Mouse (Mus musculus) midbrain, embryonic 12.5 days (tissue): ENCODE data around the gene Ap2m1. TPM values are rescaled to one million over a fixed set of nuclear protein-coding genes. Genes with fewer than 3 reads are reported as not detected.
"Not testable (repeated sequence)": the region's sequence is repeated elsewhere in the genome, so short reads cannot be mapped to it uniquely, and the experiment has no call there.

Experiments used
- ATAC-seq: fragments of 200-750 bp; cut with Nextera tagmentation; 2 replicates; pipeline ENCODE4 v1.8.0; 2017; ENCODE audit warnings: low read depth, moderate TSS enrichment, moderate library complexity; ENCODE audit not compliant: low FRiP score
- H3K27ac ChIP-seq: fragments of 300-500 bp; sonication (generic); replicated peaks from 2 replicates; pipeline ENCODE4 v1.5.1; 2016; ENCODE audit warnings: mild to moderate bottlenecking
- H3K27me3 ChIP-seq: fragments of 300-500 bp; sonication (generic); 2 replicates; pipeline ENCODE4 v1.6.1; 2016; ENCODE audit warnings: mild to moderate bottlenecking
- H3K36me3 ChIP-seq: fragments of 300-500 bp; sonication (generic); 2 replicates; pipeline ENCODE4 v1.6.1; 2016
- H3K4me1 ChIP-seq: fragments of 300-500 bp; sonication (generic); 2 replicates; pipeline ENCODE4 v1.6.1; 2016
- H3K4me2 ChIP-seq: fragments of 300-500 bp; sonication (generic); replicated peaks from 2 replicates; pipeline ENCODE4 v1.6.1; 2016; ENCODE audit warnings: mild to moderate bottlenecking, moderate library complexity
- H3K4me3 ChIP-seq: fragments of 300-500 bp; sonication (generic); 2 replicates; pipeline ENCODE4 v1.5.1; 2016; ENCODE audit warnings: mild to moderate bottlenecking
- H3K9ac ChIP-seq: fragments of 300-500 bp; sonication (generic); replicated peaks from 2 replicates; pipeline ENCODE4 v1.6.1; 2016; ENCODE audit warnings: mild to moderate bottlenecking, moderate library complexity
- H3K9me3 ChIP-seq: fragments of 300-500 bp; sonication (generic); 2 replicates; pipeline ENCODE4 v1.6.1; 2016; ENCODE audit warnings: mild to moderate bottlenecking
- WGBS: fragments of 180-500 bp; shearing (Covaris S2); methylation state at CpG from one replicate; pipeline ENCODE4 v1.1.7; 2016; 5-methylcytosine and 5-hydroxymethylcytosine counted together
- polyA plus RNA-seq: library from polyadenylated mRNA; unstranded; fragments of >200 nt; fragmentation: Nextera tagmentation; extraction: Ambion mirVana; gene quantifications from 2 replicates; pipeline ENCODE4 v1.2.1, GENCODE M21; 2016

The Ap2m1 gene
- 906 and 914 TPM in 2 replicates for polyA plus RNA-seq

GRCm38 (mm10) chr16:20535296-20536080 lies at the start of gene Ap2m1:
Ap2m1 (plus strand) TSS chr16:20535478.
- 1% methylated on average over 48 of the region's 52 CpGs for WGBS
- peak; percentile 98 for ATAC-seq
- peaks cover 59% of the 10 kb centered on the region for H3K36me3 ChIP-seq

GRCm38 (mm10) chr16:20486048-20486447 lies 49.2 kb upstream of the Ap2m1 start:
- H3K4me2 ChIP-seq = no peak overlapping the region
- H3K9me3 ChIP-seq = no peaks in the 10 kb centered on the region
- ATAC-seq = no peak
- no peaks in the 10 kb centered on the region for H3K4me1 ChIP-seq
- H3K36me3 ChIP-seq = no peaks in the 10 kb centered on the region
- H3K27ac ChIP-seq = no peak overlapping the region
- no peak overlapping the region for H3K9ac ChIP-seq
- 64% methylated on average over 3 of the region's 3 CpGs for whole genome bisulfite sequencing
- no peak overlapping the region for H3K4me3 ChIP-seq
- H3K27me3 ChIP-seq = no peaks in the 10 kb centered on the region

More at GRCm38 (mm10) chr16:20535296-20536080, at the start of gene Ap2m1:
- Histone ChIP-seq H3K4me3 (peak within 1 kb of the TSS; percentile 92), H3K4me2 (peak within 1 kb of the TSS; percentile 89), H3K4me1 (peaks cover 25% of the 10 kb centered on the region), H3K9me3 (no peaks in the 10 kb centered on the region), H3K9ac (peak within 1 kb of the TSS; percentile 97), H3K27ac (peak within 1 kb of the TSS; percentile 79), H3K27me3 (no peaks in the 10 kb centered on the region)

- Histone ChIP-seq H3K36me3 (no peaks in the 10 kb centered on the region), H3K27me3 (no peaks in the 10 kb centered on the region), H3K4me2 (no peak overlapping the region), H3K4me3 (no peak overlapping the region), H3K9me3 (no peaks in the 10 kb centered on the region), H3K9ac (no peak overlapping the region), H3K27ac (no peak overlapping the region), H3K4me1 (no peaks in the 10 kb centered on the region)
- 91% methylated on average over 1 of the region's 1 CpGs for WGBS
- no peak for ATAC-seq
Measured at GRCm38 (mm10) chr16:20488151-20488550, 47.1 kb upstream of the Ap2m1 start.

GRCm38 (mm10) chr16:20488751-20489150 lies 46.5 kb upstream of the Ap2m1 start:
- WGBS = 84% methylated on average over 9 of the region's 9 CpGs
- H3K36me3 ChIP-seq, H3K4me1 ChIP-seq, ATAC-seq, H3K9me3 ChIP-seq, H3K9ac ChIP-seq, H3K4me3 ChIP-seq, H3K27me3 ChIP-seq, H3K27ac ChIP-seq, H3K4me2 ChIP-seq: not testable (repeated sequence)

- Histone ChIP-seq H3K27ac (no peak overlapping the region), H3K9ac (no peak overlapping the region), H3K27me3 (no peaks in the 10 kb centered on the region), H3K4me3 (no peak overlapping the region), H3K4me2 (no peak overlapping the region), H3K9me3 (no peaks in the 10 kb centered on the region), H3K4me1 (no peaks in the 10 kb centered on the region), H3K36me3 (no peaks in the 10 kb centered on the region)
- WGBS = 83% methylated on average over 2 of the region's 2 CpGs
- ATAC-seq = no peak
Measured at GRCm38 (mm10) chr16:20489233-20489632, 46.0 kb upstream of the Ap2m1 start.

GRCm38 (mm10) chr16:20490581-20490980 lies 44.7 kb upstream of the Ap2m1 start:
- Histone ChIP-seq H3K9ac (no peak overlapping the region), H3K27ac (no peak overlapping the region), H3K4me3 (no peak overlapping the region), H3K4me2 (no peak overlapping the region), H3K9me3 (no peaks in the 10 kb centered on the region), H3K4me1 (no peaks in the 10 kb centered on the region), H3K27me3 (no peaks in the 10 kb centered on the region), H3K36me3 (no peaks in the 10 kb centered on the region)
- 62% methylated on average over 2 of the region's 2 CpGs for WGBS
- no peak for ATAC-seq

- Histone ChIP-seq H3K4me1 (no peaks in the 10 kb centered on the region), H3K36me3 (no peaks in the 10 kb centered on the region), H3K27ac (no peak overlapping the region), H3K9me3 (no peaks in the 10 kb centered on the region), H3K27me3 (0 out of 2 replicates have a peak, but pooled peaks cover 5% of the 10 kb centered on the region), H3K4me2 (no peak overlapping the region), H3K4me3 (no peak overlapping the region), H3K9ac (no peak overlapping the region)
- no peak for ATAC-seq
- 83% methylated on average over 2 of the region's 2 CpGs for WGBS
Measured at GRCm38 (mm10) chr16:20491301-20491700, 44.0 kb upstream of the Ap2m1 start.

- Histone ChIP-seq H3K27me3 (peaks cover 18% of the 10 kb centered on the region), H3K9me3 (no peaks in the 10 kb centered on the region), H3K4me2 (no peak overlapping the region), H3K4me3 (no peak overlapping the region), H3K4me1 (peaks cover 9% of the 10 kb centered on the region; the same call in 1 of the 2 replicates), H3K9ac (no peak overlapping the region), H3K27ac (no peak overlapping the region), H3K36me3 (no peaks in the 10 kb centered on the region)
- WGBS = 79% methylated on average over 2 of the region's 2 CpGs
- no peak for ATAC-seq
Measured at GRCm38 (mm10) chr16:20493452-20493851, 41.8 kb upstream of the Ap2m1 start.

- 19% methylated on average over 25 of the region's 25 CpGs for WGBS
- H3K9ac ChIP-seq = no peak overlapping the region; the same call in 1 of the 2 replicates
Measured at GRCm38 (mm10) chr16:20496671-20497600, 38.3 kb upstream of the Ap2m1 start.

GRCm38 (mm10) chr16:20497980-20498676 lies 37.1 kb upstream of the Ap2m1 start:
- peaks cover 18% of the 10 kb centered on the region for H3K4me1 ChIP-seq
- peak overlapping the region; percentile 83 for H3K4me3 ChIP-seq
- H3K4me2 ChIP-seq = peak overlapping the region; percentile 76
- no peak overlapping the region for H3K27ac ChIP-seq
- peaks cover 18% of the 10 kb centered on the region for H3K27me3 ChIP-seq
- H3K9ac ChIP-seq = peak overlapping the region; percentile 84
- 15% methylated on average over 16 of the region's 16 CpGs for WGBS
- peaks cover 28% of the 10 kb centered on the region for H3K36me3 ChIP-seq
- ATAC-seq = peak; percentile 14
- no peaks in the 10 kb centered on the region for H3K9me3 ChIP-seq

More at GRCm38 (mm10) chr16:20496671-20497600, 38.3 kb upstream of the Ap2m1 start:
- peak overlapping the region; percentile 31 for H3K4me3 ChIP-seq
- H3K9me3 ChIP-seq = no peaks in the 10 kb centered on the region
- H3K36me3 ChIP-seq = peaks cover 16% of the 10 kb centered on the region
- peaks cover 18% of the 10 kb centered on the region for H3K27me3 ChIP-seq
- 0 out of 2 replicates have a peak, but pooled peaks have one; percentile 17 for ATAC-seq
- H3K27ac ChIP-seq = no peak overlapping the region
- H3K4me1 ChIP-seq = peaks cover 18% of the 10 kb centered on the region
- H3K4me2 ChIP-seq = peak overlapping the region; percentile 53

- WGBS = 1% methylated on average over 45 of the region's 49 CpGs
- Histone ChIP-seq H3K9ac (peak within 1 kb of the TSS; percentile 84), H3K4me3 (peak within 1 kb of the TSS; percentile 83), H3K9me3 (no peaks in the 10 kb centered on the region), H3K27ac (peak within 1 kb of the TSS; percentile 83), H3K4me2 (peak within 1 kb of the TSS; percentile 76), H3K27me3 (peaks cover 18% of the 10 kb centered on the region), H3K4me1 (peaks cover 18% of the 10 kb centered on the region), H3K36me3 (peaks cover 36% of the 10 kb centered on the region)
- peak; percentile 95 for ATAC-seq
Measured at GRCm38 (mm10) chr16:20498677-20499475, 36.4 kb upstream of the Ap2m1 start, which contains the start of gene Eif2b5. Eif2b5 (plus strand) TSS chr16:20498817.
